Mouse (Mus musculus) C3H10T1/2 (cell line): ENCODE results near the gene Fbp1. TPM values are rescaled to one million over a fixed set of nuclear protein-coding genes. Genes with fewer than 3 reads are reported as not detected.

Experiments
- polyA plus RNA-seq, 2 experiments: library from polyadenylated mRNA; unstranded; fragments of >200 nt; fragmentation: generic; extraction: Trizol; gene quantifications; one replicate each; pipeline ENCODE4 v1.2.1; 2012; ENCODE audit warnings: missing spikeins in 2 of 2

Fbp1 gene
- polyA plus RNA-seq, result not detected

DNA sequence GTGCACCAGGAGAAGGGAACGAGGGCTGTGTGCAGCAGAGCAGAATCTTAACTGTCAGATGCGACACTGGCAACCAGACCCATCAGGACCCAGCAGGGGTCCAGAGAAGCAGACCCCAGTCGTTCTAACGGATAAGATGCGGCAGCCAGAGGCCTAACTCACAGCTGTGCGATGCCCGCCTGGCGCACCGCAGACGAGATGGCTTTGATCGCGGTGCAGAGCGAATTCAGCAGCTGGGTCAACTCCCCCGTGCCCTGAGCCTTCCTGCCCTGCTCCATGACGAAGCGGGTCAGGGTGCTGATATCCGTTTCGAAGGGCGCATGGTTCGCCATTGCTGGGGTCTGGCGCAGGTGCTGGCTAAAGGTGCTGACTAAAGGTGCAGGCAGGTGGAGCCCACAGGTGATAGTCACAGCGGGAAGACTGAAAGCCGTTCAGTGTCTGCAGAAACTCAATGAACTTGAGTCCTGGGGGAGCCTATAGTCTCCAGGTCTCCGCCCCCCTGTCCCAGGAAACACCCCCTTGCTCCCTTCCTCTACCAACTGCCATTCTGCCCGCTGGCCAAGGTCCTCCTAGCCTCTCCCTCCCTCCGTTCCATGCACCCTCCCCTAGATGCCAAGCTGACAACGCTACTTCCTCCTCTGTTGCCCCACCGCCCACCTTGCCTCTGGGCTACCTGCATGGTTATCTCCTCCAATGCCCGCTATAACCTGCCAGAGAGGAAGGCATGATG, at the start of gene Fbp1:
Gene Fbp1 (minus strand): TSS at position 571 of the 730 bp plus-strand sequence.

DNA sequence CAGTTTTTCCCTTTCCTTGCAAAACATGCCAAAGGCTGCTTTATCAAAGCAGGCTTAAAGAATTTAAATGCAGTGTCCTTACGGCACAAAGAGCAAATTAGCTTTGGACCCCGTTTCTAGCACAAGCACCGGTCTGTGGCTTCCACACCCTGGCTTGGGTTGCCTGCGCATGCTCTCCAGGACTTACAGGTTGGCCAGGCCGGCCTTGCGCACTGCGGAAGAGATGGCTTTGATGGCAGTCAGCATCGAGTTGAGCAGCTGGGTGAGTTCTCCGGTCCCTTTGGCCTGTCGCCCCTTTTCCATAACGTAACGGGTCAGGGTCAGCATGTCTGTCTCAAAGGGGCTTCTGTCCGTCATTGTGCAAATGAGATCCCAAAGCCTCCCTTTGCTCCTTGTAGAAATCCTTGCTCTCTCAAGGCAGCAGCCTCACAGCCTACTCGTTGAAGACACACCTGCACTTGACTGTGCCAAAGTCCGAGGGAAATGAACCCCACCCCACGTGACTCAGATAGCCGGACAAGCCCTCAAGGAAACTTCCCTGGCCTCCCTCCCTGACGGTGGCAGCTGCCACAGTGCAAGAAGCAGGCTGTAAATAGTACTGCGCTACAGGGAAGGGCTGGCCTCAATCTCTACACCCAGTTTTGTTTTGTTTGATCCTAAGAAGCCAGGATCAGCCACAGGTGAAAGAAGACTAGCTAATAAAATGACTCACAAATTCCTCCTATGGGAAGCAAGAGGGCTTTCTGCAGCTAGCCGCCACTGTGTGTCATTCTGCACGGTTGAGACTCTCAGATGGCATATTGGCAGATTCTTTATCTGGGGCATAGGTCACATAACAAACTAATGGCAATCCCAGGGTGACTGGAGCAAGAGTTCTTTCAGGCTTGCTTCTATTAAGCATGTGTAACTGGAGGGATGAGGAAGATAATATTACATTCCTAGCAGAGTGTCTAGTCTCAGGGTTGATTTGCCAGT, 29.9 kb downstream of the Fbp1 start, which contains the start of gene Fbp2:
Gene Fbp2 (minus strand): TSS at position 482 of the 975 bp plus-strand sequence.

Other genes starting within 250 kb of the Fbp1 start
- gene Platr25, start 127.6 kb downstream of the Fbp1 start, polyA plus RNA-seq, result 1 to 10 TPM in 1 of 2 experiments, under 1 TPM in 1; 0.19 to 2.3 TPM
- gene Gm5141, start 102.5 kb downstream of the Fbp1 start, polyA plus RNA-seq, result under 1 TPM; 0.12 to 0.93 TPM
- not detected for gene Fbp2, start 29.9 kb downstream of the Fbp1 start, polyA plus RNA-seq
- gene 2010111I01Rik, start 76.6 kb upstream of the Fbp1 start, polyA plus RNA-seq, result 10 to 100 TPM; 19.1 to 28.9 TPM